Mouse (Mus musculus) B cell, adult (primary cell): ENCODE measurements around the gene Snrpa. TPM values are rescaled to one million over a fixed set of nuclear protein-coding genes. Genes with fewer than 3 reads are reported as not detected.

Experiments
- total RNA-seq: library from RNA; stranded (reverse); gene quantifications from 4 replicates; pipeline ENCODE4 v1.2.4, GENCODE M21; 2023; ENCODE audit not compliant: inconsistent age

Snrpa gene
- 98.7 to 129 TPM (median 118 TPM) in 4 replicates for total RNA-seq

GRCm38 (mm10) chr7:27195681-27196611, at the start of gene Snrpa, which contains the start of gene BC024978:
Gene Snrpa (minus strand): TSS chr7:27196271.
Gene BC024978 (plus strand): TSS chr7:27195781.

GRCm38 (mm10) chr7:27232781-27233281, 36.8 kb upstream of the Snrpa start, which contains the start of gene Coq8b:
Gene Coq8b (plus strand): TSS chr7:27233023.

DNA sequence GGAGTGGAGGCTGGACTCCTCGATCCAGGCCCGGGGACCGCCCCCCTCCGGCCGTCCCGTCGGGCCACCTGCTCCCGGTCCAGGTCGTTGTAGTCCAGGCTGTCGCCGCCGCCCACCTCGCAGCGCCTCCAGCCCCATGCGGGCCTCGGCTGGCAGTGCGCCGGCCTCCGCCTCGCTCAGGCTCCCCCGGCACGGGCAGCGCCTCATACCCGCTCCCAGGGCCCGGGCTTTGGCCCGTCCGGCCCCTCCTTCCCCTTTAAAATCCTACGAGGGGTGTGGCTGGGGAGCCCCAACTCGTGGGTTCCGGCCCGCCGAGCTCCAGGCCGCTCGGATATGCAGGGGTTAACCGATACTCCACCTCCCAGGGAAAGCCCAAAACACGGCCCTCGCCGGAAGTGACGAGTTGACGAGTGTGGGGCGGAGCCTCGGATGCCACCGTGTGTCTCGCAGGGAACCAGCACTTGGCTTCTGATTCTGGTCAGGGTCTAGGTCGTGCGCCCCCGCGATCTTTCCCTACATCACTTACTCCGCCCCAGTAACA, 32.3 kb upstream of the Snrpa start, which contains the start of gene Itpkc:
TSS of gene Itpkc (minus strand) at position 381 of the 541 bp plus-strand sequence.

GRCm38 (mm10) chr7:27180837-27181695, 15.0 kb downstream of the Snrpa start, which contains the start of the genes Gm21983 and Mia:
Gene Gm21983 (minus strand): TSS chr7:27181086.
Gene Mia (minus strand): TSS chr7:27181157.

GRCm38 (mm10) chr7:27178324-27179216, 17.5 kb downstream of the Snrpa start, which contains the start of gene Rab4b:
Gene Rab4b (minus strand): TSS chr7:27178896.

GRCm38 (mm10) chr7:27166614-27167474, 29.2 kb downstream of the Snrpa start, which contains the start of gene Egln2:
Gene Egln2 (minus strand): TSS chr7:27166802.

DNA sequence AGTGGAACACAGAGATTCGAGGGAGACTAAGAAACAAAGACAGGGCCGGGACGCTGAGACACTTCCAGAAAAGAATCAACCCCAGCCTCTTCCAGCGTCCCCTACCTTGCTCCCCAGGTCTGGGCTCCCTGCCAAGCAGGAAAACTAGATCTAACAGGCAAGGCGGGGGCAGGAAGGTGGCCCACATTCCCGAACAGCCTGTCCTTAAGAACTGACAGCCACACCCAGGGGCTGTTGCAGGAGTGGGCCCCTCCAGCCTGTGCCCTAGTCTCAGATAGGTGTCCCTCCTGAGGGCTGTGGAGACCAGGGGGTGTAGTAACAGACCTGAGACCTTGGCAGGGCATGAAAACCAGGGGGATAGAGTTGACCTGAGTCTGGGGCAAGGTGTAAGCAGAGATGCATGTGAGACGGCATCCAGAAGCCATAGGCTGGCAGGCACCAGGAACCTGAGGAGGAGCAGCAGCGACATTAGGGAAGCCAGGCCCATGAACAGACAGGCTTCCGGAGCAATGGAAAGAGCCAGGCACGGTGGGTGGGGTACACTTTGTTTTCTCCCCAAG, 42.8 kb downstream of the Snrpa start, which contains the start of gene Cyp2t4:
TSS of gene Cyp2t4 (plus strand) at position 510 of the 560 bp plus-strand sequence.

Other genes with a start within 250 kb of the Snrpa start
- gene Cyp2a12, start 167.2 kb downstream of the Snrpa start, total RNA-seq = not detected in 4 replicates
- not detected in 4 replicates for gene Cyp2f2, start 76.4 kb downstream of the Snrpa start, total RNA-seq
- gene Cyp2t4, start 42.6 kb downstream of the Snrpa start, total RNA-seq = not detected in 4 replicates
- 226 to 254 TPM (median 243 TPM) in 4 replicates for gene Egln2, start 29.5 kb downstream of the Snrpa start, total RNA-seq
- 167 to 187 TPM (median 176 TPM) in 4 replicates for gene Rab4b, start 17.4 kb downstream of the Snrpa start, total RNA-seq
- not detected in 4 replicates for gene Gm21983, start 15.2 kb downstream of the Snrpa start, total RNA-seq
- gene Mia, start 15.1 kb downstream of the Snrpa start, total RNA-seq = 0.57 to 1.5 TPM (median 0.90 TPM) in 3 of 4 replicates, not detected in the other
- 15.0 to 18.0 TPM (median 16.3 TPM) in 4 replicates for gene BC024978, start 490 bp downstream of the Snrpa start, total RNA-seq
- 16.9 to 22.1 TPM (median 20.3 TPM) in 4 replicates for gene Itpkc, start 32.4 kb upstream of the Snrpa start, total RNA-seq
- 25.8 to 31.0 TPM (median 27.4 TPM) in 4 replicates for gene Coq8b, start 36.8 kb upstream of the Snrpa start, total RNA-seq
- gene Numbl, start 62.2 kb upstream of the Snrpa start, total RNA-seq = 1.4 to 3.2 TPM (median 1.6 TPM) in 4 replicates
- gene Ltbp4, start 141.4 kb upstream of the Snrpa start, total RNA-seq = 0.87 to 0.97 TPM (median 0.93 TPM) in 4 replicates
- gene Shkbp1, start 159.7 kb upstream of the Snrpa start, total RNA-seq = 87.2 to 119 TPM (median 99.9 TPM) in 4 replicates
- gene Gm20479, start 161.1 kb upstream of the Snrpa start, total RNA-seq = not detected in 4 replicates